Mouse (Mus musculus) adrenal gland, adult 8-10 months (tissue): Measurements from ENCODE around the gene Ccn1. TPM values are rescaled to one million over a fixed set of nuclear protein-coding genes. Genes with fewer than 3 reads are reported as not detected.

Source experiments
- DNase-seq: peaks from one replicate; pipeline ENCODE4 v3.0.0; 2022
- total RNA-seq, 4 experiments: library from RNA; stranded (reverse); gene quantifications; 2 replicates each; pipeline ENCODE4 v1.2.4; 2022

Ccn1 gene
- total RNA-seq, result 10 to 100 TPM in 2 of 4 experiments, 1 to 10 TPM in 2; 7.9 to 16.9 (median 11.3) TPM

GRCm38 (mm10) chr3:145649852-145650202 is at the start of gene Ccn1:
Gene Ccn1, minus strand, starts transcription at chr3:145649981.
- DNase-seq, result peak; percentile 70

GRCm38 (mm10) chr3:145693361-145693760 is 43.6 kb upstream of the Ccn1 start:
- DNase-seq, result no peak

- DNase-seq, result no peak
Measured at GRCm38 (mm10) chr3:145692037-145692436, 42.3 kb upstream of the Ccn1 start.

- no peak for DNase-seq
Measured at GRCm38 (mm10) chr3:145691415-145691814, 41.6 kb upstream of the Ccn1 start.

- DNase-seq, result no peak
Measured at GRCm38 (mm10) chr3:145689271-145689670, 39.5 kb upstream of the Ccn1 start.

GRCm38 (mm10) chr3:145687836-145688235 is 38.1 kb upstream of the Ccn1 start:
- DNase-seq, result no peak

GRCm38 (mm10) chr3:145684604-145685441 is 35.0 kb upstream of the Ccn1 start:
- DNase-seq, result no peak

GRCm38 (mm10) chr3:145684201-145684600 is 34.4 kb upstream of the Ccn1 start:
- DNase-seq, result no peak

- no peak for DNase-seq
Measured at GRCm38 (mm10) chr3:145681348-145681935, 31.7 kb upstream of the Ccn1 start.

- DNase-seq, result no peak
Measured at GRCm38 (mm10) chr3:145680686-145681085, 30.9 kb upstream of the Ccn1 start.

GRCm38 (mm10) chr3:145676212-145676611 is 26.4 kb upstream of the Ccn1 start:
- DNase-seq, result no peak

- no peak for DNase-seq
Measured at GRCm38 (mm10) chr3:145674815-145675214, 25.0 kb upstream of the Ccn1 start.

- DNase-seq, result no peak
Measured at GRCm38 (mm10) chr3:145666383-145666782, 16.6 kb upstream of the Ccn1 start.

GRCm38 (mm10) chr3:145656993-145657713 is 7.4 kb upstream of the Ccn1 start:
- no peak for DNase-seq

- DNase-seq, result no peak
Measured at GRCm38 (mm10) chr3:145654944-145655343, 5.2 kb upstream of the Ccn1 start.

- no peak for DNase-seq
Measured at GRCm38 (mm10) chr3:145654028-145654427, 4.2 kb upstream of the Ccn1 start.

- peak; percentile 70 for DNase-seq
Measured at GRCm38 (mm10) chr3:145653191-145653940, 3.6 kb upstream of the Ccn1 start.

- no peak for DNase-seq
Measured at GRCm38 (mm10) chr3:145652322-145653131, 2.7 kb upstream of the Ccn1 start.

GRCm38 (mm10) chr3:145651978-145652321 is 2.2 kb upstream of the Ccn1 start:
- no peak for DNase-seq

- no peak for DNase-seq
Measured at GRCm38 (mm10) chr3:145651029-145651977, 1.5 kb upstream of the Ccn1 start.
